Mouse (Mus musculus): ENCODE measurements at regions not wholly inside any gene's neighbourhood (a gene's known extent, or its start where the extent isn't known, plus 50 kb on each side); places are given as distances from the start of the nearest gene placed in this dataset.

DNA sequence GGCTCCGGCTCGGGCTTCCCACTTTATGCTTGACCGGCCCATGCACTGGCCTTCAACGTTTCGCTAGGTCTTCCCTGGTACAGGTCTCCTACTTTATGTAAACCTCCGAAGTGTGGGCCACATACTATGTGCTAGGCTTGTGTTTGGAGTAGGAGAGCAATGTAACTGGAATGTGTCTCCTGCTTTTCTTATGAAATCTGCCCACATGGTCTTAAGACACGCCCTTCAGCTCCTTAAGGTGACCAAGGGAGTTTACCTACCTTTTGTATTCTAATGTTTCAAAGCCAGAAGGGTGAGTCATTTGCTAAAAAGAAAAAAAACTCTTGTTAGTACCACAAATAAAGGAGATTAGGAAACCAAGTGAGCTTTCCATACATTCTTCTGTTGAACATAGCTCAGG is 385.0 kb downstream of the Sox2 start:
- no peak for TF ChIP-seq CTCF (IDR thresholded peaks at IDR 0.05; ENCODE audit: borderline replicate concordance, insufficient read depth, low read depth, low read length)
- TF ChIP-seq POLR2A (IDR thresholded peaks at IDR 0.05; ENCODE audit: borderline replicate concordance, insufficient read depth, low read length): no peak
